Mouse (Mus musculus): ENCODE measurements around the gene Tcl1b3.

The Tcl1b3 gene

GRCm38 (mm10) chr12:105222601-105223319 is 31.9 kb downstream of the Tcl1b3 start, which contains the start of gene Tcl1:
Gene Tcl1 (minus strand): TSS chr12:105222793.
- in situ Hi-C loops (cut with MboI; ENCODE audit: low pct_unique_long_range_greater_than_20kb in 1 of 2, low sequenced_read_pairs in 2 of 2, unreplicated experiment in 1 of 2), result no loop called here

- in situ Hi-C loops (cut with MboI; ENCODE audit: low pct_unique_long_range_greater_than_20kb in 1 of 2, low sequenced_read_pairs in 2 of 2, unreplicated experiment in 1 of 2), result no loop called here
Measured at GRCm38 (mm10) chr12:105224621-105225320, 33.9 kb downstream of the Tcl1b3 start.

GRCm38 (mm10) chr12:105234362-105234761 is 43.5 kb downstream of the Tcl1b3 start:
- in situ Hi-C loops (cut with MboI; ENCODE audit: low pct_unique_long_range_greater_than_20kb in 1 of 2, low sequenced_read_pairs in 2 of 2, unreplicated experiment in 1 of 2), result no loop called here

- in situ Hi-C loops (cut with MboI; ENCODE audit: low pct_unique_long_range_greater_than_20kb in 1 of 2, low sequenced_read_pairs in 2 of 2, unreplicated experiment in 1 of 2), result no loop called here
Measured at GRCm38 (mm10) chr12:105235091-105235490, 44.2 kb downstream of the Tcl1b3 start.

GRCm38 (mm10) chr12:105239060-105239459 is 48.2 kb downstream of the Tcl1b3 start:
- in situ Hi-C loops (cut with MboI; ENCODE audit: low pct_unique_long_range_greater_than_20kb in 1 of 2, low sequenced_read_pairs in 2 of 2, unreplicated experiment in 1 of 2), result no loop called here
